Mouse (Mus musculus): ENCODE measurements around the gene Park7.

GRCm38 (mm10) chr4:150871392-150872138 lies 42.7 kb downstream of the Park7 start:
- TF ChIP-seq POLR2AphosphoS2 (IDR thresholded peaks at IDR 0.05; ENCODE audit: low read depth, low read length) (no peak), SMC3 (IDR thresholded peaks at IDR 0.05; ENCODE audit: low read depth, low read length) (no peak), CHD1 (IDR thresholded peaks at IDR 0.05; ENCODE audit: low read depth, low read length) (no peak), CTCF (conservative IDR thresholded peaks at IDR 0.05 in 1 of 2, IDR thresholded peaks at IDR 0.05 in 1 of 2; ENCODE audit: low read depth in 2 of 2, low read length in 2 of 2) (no peak), MAFK (IDR thresholded peaks at IDR 0.05; ENCODE audit: insufficient replicate concordance, low read length) (no peak), EP300 (IDR thresholded peaks at IDR 0.05; ENCODE audit: low read length) (no peak), MAZ (IDR thresholded peaks at IDR 0.05; ENCODE audit: low read depth, low read length) (no peak)

All from CH12.LX (cell line).